Mouse (Mus musculus): ENCODE measurements around the gene Gngt2.

GRCm38 (mm10) chr11:95812224-95812623 is 24.8 kb upstream of the Gngt2 start:
- TF ChIP-seq CTCF (IDR thresholded peaks at IDR 0.05) = no peak
- TF ChIP-seq POLR2A (IDR thresholded peaks at IDR 0.05; ENCODE audit: insufficient read depth, low read depth, low read length) = no peak
